ENCODE assay signal across 11 mouse cellular contexts in the genomic region with DNA sequence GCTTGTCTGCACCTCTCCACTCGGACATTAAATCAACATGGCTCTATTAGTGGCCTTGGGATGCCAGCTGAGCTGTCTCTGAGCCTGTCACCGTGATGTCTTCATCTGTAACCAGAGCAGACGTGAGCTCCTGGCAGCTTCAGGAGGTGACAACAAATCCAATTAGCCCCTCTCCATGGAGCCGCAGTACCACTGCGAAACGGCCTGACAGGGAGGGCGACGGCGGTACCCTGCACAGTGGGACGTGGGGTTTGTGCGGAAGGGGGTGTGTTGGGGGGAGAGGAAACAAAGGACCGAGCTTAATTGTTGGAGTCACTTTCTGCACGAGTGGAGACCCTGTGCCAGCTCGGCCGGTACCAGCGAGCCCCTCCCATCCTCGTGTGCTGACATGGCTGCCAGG.
DNase-seq lines count a peak whose midpoint lies in the region; ATAC-seq and TF ChIP-seq lines count a peak whose summit lies in the region.
"Had no signal": no experiment of that assay in that cellular context is flagged by ENCODE, and none has a peak within 500 bp of the region (broad histone marks: within the 10 kb centered on the region; RNA-seq: fewer than 3 reads in every experiment).

No protein-coding gene starts in this region.

- H3K36me3 ChIP-seq in kidney, embryonic 16.5 days (ENCODE audit: insufficient read depth, low read length), result no peaks in the 10 kb centered on the region
- H3K36me3 ChIP-seq in hindbrain, embryonic 13.5 days, result no peaks in the 10 kb centered on the region
- no peaks in the 10 kb centered on the region for H3K36me3 ChIP-seq in neural tube, embryonic 15.5 days
- H3K36me3 ChIP-seq in liver, postnatal 0 days (replicated peaks; ENCODE audit: insufficient read depth, low read length), result no peaks in the 10 kb centered on the region
- H3K36me3 ChIP-seq: embryonic facial prominence, embryonic 13.5 days had no signal

- H3K9ac ChIP-seq in kidney, embryonic 16.5 days (replicated peaks; ENCODE audit: low read length), result no peak overlapping the region
- H3K9ac ChIP-seq in hindbrain, embryonic 13.5 days, result peak overlapping the region; percentile 10; the same call in 1 of the 2 replicates
- no peak overlapping the region for H3K9ac ChIP-seq in neural tube, embryonic 15.5 days (replicated peaks)
- H3K9ac ChIP-seq in liver, postnatal 0 days (replicated peaks), result no peak overlapping the region
- H3K9ac ChIP-seq: embryonic facial prominence, embryonic 13.5 days; liver, embryonic 14.5 days had no signal

- H3K4me2 ChIP-seq in kidney, embryonic 16.5 days (replicated peaks; ENCODE audit: low read depth, low read length), result peak overlapping the region; percentile 24; the same call in 1 of the 2 replicates
- peak overlapping the region; percentile 39 for H3K4me2 ChIP-seq in hindbrain, embryonic 13.5 days
- peak overlapping the region; percentile 36 for H3K4me2 ChIP-seq in neural tube, embryonic 15.5 days
- no peak overlapping the region for H3K4me2 ChIP-seq in liver, postnatal 0 days (ENCODE audit: low read depth, low read length)
- H3K4me2 ChIP-seq: embryonic facial prominence, embryonic 13.5 days had no signal

- TF ChIP-seq CTCF in liver, postnatal 0 days (IDR thresholded peaks at IDR 0.05; ENCODE audit: low read depth), result no peak

- no peak overlapping the region for H3K4me3 ChIP-seq in kidney, embryonic 16.5 days (ENCODE audit: low read length)
- 0 out of 2 replicates have a peak overlapping the region, but pooled peaks have one; percentile 4 for H3K4me3 ChIP-seq in hindbrain, embryonic 13.5 days
- H3K4me3 ChIP-seq in neural tube, embryonic 15.5 days (replicated peaks), result no peak overlapping the region
- H3K4me3 ChIP-seq in liver, postnatal 0 days (ENCODE audit: low read depth, low read length), result no peak overlapping the region
- H3K4me3 ChIP-seq: embryonic facial prominence, embryonic 13.5 days had no signal

- no peak for DNase-seq in kidney, postnatal 4 days
- peak; percentile 43 to 61 for DNase-seq in cerebellum, postnatal 25 days
- no peak for DNase-seq in liver, postnatal 0 days
- DNase-seq in layer of hippocampus, adult 18-20 months (ENCODE audit: low spot score in 2 of 2), result no peak
- no peak for DNase-seq in left cerebral cortex, adult 11 months (ENCODE audit: low spot score)
- DNase-seq: kidney, postnatal 14 days had no signal

- no peaks in the 10 kb centered on the region for H3K27me3 ChIP-seq in kidney, embryonic 16.5 days (ENCODE audit: insufficient read depth, low read length)
- H3K27me3 ChIP-seq in hindbrain, embryonic 13.5 days, result peaks cover 24% of the 10 kb centered on the region; the same call in 1 of the 2 replicates
- H3K27me3 ChIP-seq in neural tube, embryonic 15.5 days (replicated peaks), result no peaks in the 10 kb centered on the region
- no peaks in the 10 kb centered on the region for H3K27me3 ChIP-seq in liver, postnatal 0 days (ENCODE audit: insufficient read depth, low read length)

- H3K27ac ChIP-seq in kidney, embryonic 16.5 days (ENCODE audit: low read length), result no peak overlapping the region
- peak overlapping the region; percentile 44; the same call in 1 of the 2 replicates for H3K27ac ChIP-seq in hindbrain, embryonic 13.5 days
- no peak overlapping the region for H3K27ac ChIP-seq in neural tube, embryonic 15.5 days (replicated peaks)
- H3K27ac ChIP-seq in liver, postnatal 0 days (ENCODE audit: low read depth), result no peak overlapping the region
- H3K27ac ChIP-seq: embryonic facial prominence, embryonic 13.5 days; liver, embryonic 14.5 days had no signal

- no peak for TF ChIP-seq EP300 in liver, postnatal 0 days (IDR thresholded peaks at IDR 0.05; ENCODE audit: low read depth)

- no peaks in the 10 kb centered on the region for H3K4me1 ChIP-seq in kidney, embryonic 16.5 days (ENCODE audit: insufficient read depth, low read length)
- peaks cover 22% of the 10 kb centered on the region for H3K4me1 ChIP-seq in hindbrain, embryonic 13.5 days (replicated peaks)
- peaks cover 23% of the 10 kb centered on the region for H3K4me1 ChIP-seq in neural tube, embryonic 15.5 days
- no peaks in the 10 kb centered on the region for H3K4me1 ChIP-seq in liver, postnatal 0 days (ENCODE audit: insufficient read depth)

- WGBS in kidney, embryonic 16.5 days, result 31% methylated on average over 17 of the region's 17 CpGs
- WGBS in hindbrain, embryonic 13.5 days, result 10% methylated on average over 17 of the region's 17 CpGs
- WGBS in neural tube, embryonic 15.5 days, result 21% methylated on average over 17 of the region's 17 CpGs
- WGBS in liver, postnatal 0 days (ENCODE audit: insufficient replicate concordance), result 31% methylated on average over 17 of the region's 17 CpGs

- ATAC-seq in kidney, embryonic 16.5 days (ENCODE audit: low FRiP score, low TSS enrichment), result 0 out of 2 replicates have a peak, but pooled peaks have one; percentile 47
- ATAC-seq in hindbrain, embryonic 13.5 days (ENCODE audit: low FRiP score), result peak; percentile 85
- peak; percentile 55; the same call in 1 of the 2 replicates for ATAC-seq in neural tube, embryonic 15.5 days (ENCODE audit: low FRiP score)
- ATAC-seq in liver, postnatal 0 days, result no peak

- peaks cover 5% of the 10 kb centered on the region; the same call in 1 of the 2 replicates for H3K9me3 ChIP-seq in kidney, embryonic 16.5 days (ENCODE audit: low read length)
- peaks cover 9% of the 10 kb centered on the region; the same call in 1 of the 2 replicates for H3K9me3 ChIP-seq in hindbrain, embryonic 13.5 days
- no peaks in the 10 kb centered on the region; the same call in 1 of the 2 replicates for H3K9me3 ChIP-seq in neural tube, embryonic 15.5 days (replicated peaks)
- no peaks in the 10 kb centered on the region for H3K9me3 ChIP-seq in liver, postnatal 0 days (ENCODE audit: low read length)

Comparison
In these comparisons a context has a peak if more than half of its experiments do, and no peak if none do; other contexts are left out.
1. DNase-seq: peak in cerebellum, postnatal 25 days (2 of 2); none in kidney, postnatal 4 days (0 of 2), liver, postnatal 0 days (single experiment), layer of hippocampus, adult 18-20 months (0 of 2) and left cerebral cortex, adult 11 months (single experiment).